Mouse (Mus musculus) testis, postnatal 14 days (tissue): ENCODE data around the gene Lyrm9.

Experiments
- DNase-seq: peaks from one replicate; pipeline ENCODE4 v3.0.0; 2021; ENCODE audit warnings: low spot score

Gene Lyrm9

DNA sequence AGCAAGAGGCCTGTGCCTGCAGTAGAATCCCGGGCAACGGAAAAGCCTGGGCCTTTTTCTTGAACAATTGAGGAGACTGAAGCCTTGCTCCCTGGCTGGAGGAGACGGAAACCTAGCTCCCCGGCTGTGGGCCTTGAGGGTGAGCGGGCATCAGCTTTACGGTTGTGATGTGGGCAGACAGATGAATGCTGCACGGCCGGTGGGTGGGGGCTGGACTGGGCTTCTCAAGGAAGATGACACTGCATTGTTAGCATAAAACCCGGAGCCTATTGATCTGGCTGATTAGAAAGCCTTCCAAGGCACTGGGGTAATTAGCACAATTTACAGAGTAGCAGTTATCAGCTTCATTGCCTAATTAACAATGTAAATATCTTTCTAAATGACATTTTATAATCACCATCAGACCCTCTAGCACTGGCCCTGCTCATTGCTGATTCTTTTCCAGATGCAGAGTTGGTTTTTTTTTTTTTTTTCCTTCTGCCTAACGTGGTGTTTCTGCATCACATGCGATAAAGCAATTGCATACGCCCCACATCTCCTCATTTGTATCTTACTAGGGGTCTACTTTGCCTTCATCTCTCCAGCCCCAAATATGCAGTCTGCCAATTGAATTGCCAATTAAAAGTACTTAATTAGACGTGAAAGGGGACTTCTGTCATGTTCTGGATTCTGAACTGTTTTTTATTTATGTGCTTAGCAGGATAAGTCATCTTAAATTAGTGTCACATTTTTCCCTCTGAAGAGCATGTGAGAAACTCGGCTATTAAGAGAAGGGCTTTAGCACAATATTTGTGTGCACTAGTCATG lies 10.2 kb upstream of the Lyrm9 start:
- no peak for DNase-seq

DNA sequence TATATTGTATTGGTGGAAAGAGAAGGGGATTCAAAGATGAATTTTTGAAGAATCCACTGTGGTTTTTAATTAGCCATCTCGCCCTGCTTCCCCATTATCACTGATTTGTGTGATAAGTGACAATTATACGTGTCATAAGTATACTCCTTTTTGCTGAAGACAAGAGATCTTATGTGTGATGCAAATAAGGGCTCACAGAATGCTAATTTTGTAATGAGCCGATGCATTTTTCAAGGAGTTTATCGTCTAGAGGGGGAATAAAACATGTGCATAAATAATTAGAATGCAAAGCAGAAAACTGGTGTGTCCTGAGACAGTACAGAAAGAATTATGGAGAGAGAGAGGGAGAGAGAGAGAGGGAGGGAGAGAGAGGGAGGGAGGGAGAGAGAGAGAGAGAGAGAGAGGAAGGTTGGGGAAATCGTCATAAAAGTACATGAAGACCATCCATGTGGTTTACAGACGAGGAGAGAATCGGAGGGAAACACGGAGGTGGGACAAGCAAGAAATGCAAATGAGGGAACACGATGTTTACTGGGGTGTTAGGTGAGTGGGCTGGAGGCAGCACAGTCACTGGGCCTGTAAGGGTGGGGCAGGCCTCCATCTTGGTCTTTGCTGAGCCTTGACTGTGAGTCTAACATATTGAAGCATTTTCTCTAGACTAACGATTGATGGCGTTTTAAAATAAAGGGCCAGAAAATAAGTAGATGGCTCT lies 8.9 kb upstream of the Lyrm9 start:
- DNase-seq: no peak

GRCm38 (mm10) chr11:78820337-78821000 lies 5.9 kb upstream of the Lyrm9 start:
- no peak for DNase-seq

DNA sequence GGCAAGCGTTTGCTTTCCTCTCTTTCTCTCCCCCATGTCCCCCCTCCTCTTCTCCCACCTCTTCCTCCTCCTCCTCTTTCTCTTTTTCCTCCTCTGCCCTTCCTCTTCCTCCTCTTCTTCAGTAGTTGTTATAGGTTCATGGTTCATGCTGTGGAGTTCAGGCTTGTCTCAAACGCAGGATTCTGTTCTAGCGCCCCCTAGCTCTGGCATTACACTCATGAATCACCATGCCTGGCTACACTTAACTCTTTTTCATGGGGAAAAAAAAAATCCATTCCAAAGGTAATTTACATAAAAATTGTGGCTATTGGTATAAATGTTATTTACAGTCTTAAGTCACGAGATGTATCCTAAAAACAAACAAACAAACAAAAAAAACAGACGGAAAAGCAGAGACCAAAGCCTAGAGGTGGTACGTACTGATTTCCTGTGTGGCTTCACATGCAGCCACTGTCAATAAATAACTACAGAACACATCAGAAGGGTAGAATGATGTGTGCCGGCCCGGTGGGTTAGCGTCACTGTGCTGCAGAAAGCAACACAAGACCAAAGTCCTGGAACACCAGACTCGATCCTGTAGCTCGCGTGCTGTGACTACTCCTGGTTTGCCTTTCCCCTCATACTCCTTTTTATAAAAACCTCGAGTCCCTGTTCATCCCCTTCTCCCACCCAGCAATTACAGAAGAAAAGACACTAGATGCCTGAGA lies 3.4 kb upstream of the Lyrm9 start:
- DNase-seq: no peak

DNA sequence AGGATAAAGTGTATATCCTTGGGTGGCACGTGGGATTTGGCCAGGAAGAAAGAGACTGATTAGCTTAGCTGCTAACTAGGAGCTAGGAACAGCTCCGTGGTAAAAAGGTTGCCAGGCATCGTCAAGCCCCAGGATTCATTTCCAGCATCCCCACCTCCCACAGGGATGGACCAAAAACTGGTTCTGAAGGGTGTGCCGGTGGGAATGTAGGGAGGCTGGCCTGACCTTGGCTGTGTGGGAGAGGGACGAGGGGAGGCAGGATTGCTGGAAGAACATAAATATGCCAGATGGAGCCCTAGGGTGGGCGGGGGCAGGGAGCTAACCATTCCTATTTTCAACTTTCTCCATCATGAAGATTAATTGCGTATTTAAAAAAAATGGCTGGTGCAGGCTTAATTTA lies 1.2 kb downstream of the Lyrm9 start:
- peak; percentile 51 for DNase-seq

GRCm38 (mm10) chr11:78828386-78828785 lies 2.0 kb downstream of the Lyrm9 start:
- DNase-seq: no peak

- peak; percentile 33 for DNase-seq
Observed at GRCm38 (mm10) chr11:78829373-78829772, 3.0 kb downstream of the Lyrm9 start.

DNA sequence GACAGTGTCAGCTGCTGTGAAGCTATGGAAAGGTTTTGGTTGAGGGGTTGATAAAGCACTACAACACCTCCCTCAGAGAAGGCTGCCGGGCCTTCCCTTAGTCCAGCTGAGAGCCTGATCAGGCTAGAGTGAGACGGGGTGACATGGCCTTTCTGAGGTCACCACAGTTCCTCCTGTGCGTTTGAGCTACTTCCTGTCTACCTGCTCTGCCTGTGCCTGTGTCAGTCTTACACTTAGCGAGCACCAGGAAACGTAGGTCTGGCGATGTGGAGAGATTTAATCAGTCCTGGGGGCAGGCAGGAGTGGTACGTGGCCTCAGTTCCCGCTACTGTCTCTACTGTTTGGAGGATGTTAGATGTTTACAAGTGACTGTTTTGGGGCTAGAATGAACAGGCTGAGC lies 3.8 kb downstream of the Lyrm9 start:
- no peak for DNase-seq

- DNase-seq: no peak
Observed at GRCm38 (mm10) chr11:78831716-78832115, 5.3 kb downstream of the Lyrm9 start.

DNA sequence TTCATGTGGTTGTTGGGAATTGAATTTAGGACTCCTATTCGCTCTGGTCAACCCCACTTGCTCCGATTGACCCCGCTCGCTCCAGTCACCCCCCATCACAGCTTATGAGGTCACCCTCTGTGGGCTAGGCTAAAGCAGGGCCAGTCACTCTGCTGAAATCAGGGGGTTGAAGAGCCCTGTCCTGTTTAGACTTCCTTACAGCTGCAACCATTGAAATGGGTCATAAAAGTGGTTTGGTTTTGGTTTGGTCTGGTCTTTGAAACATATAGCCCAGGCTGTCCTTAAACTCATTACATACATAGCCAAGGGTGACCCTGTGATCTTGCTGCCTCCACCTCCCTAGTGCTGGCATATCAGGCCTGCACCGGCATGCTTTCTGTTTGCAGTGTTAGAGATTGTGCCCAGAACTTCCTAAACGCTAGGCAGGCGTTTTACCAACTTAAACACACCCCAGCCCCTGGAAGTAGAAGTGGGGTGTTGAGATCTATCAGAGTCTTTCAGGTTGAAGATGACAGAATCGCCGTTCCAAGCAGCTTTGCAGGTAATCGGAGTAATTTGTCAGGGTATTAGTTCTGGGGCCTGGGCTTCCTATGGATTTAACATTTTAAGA lies 5.8 kb downstream of the Lyrm9 start:
- no peak for DNase-seq

GRCm38 (mm10) chr11:78832816-78833314 lies 6.5 kb downstream of the Lyrm9 start:
- no peak for DNase-seq

DNA sequence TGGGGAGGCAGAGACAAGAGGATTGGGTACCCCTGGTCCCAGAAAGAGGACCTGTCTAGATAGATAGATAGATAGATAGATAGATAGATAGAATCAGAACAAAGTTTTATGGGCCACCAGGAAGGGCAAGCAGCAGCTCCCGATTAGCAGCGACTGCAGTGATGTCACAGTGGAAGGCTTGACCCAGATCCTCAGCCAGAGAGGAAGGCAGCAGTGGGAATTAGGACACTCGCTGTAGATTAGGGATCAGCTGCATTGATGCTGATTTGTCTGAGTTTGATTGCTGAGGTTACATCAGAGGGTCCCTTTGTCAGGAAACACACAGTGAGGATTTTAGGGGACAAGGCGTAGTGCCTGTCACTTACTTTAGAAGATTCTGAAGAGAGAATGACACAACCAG lies 10.1 kb downstream of the Lyrm9 start:
- no peak for DNase-seq

GRCm38 (mm10) chr11:78837989-78838388 lies 11.6 kb downstream of the Lyrm9 start:
- DNase-seq: peak; percentile 49

DNA sequence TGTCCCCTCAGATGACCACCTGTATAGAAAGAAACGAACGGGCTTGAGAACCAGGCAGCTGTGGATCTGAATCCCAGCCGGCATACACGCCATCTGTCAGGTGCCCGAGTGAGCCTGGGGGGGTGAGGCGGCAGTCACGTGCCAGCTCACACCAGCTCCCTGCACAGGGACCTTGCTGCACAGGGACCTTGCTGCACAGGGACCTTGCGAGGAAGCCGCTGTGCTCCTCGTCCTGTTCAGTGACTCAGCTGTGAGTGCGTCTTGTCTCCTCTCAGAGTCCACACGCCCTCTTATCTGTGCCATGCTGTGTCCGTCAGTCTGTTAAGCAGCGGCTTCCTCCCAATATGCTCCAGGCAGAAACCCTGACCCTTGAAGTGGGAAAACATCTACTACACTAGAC lies 13.1 kb downstream of the Lyrm9 start:
- DNase-seq: no peak

DNA sequence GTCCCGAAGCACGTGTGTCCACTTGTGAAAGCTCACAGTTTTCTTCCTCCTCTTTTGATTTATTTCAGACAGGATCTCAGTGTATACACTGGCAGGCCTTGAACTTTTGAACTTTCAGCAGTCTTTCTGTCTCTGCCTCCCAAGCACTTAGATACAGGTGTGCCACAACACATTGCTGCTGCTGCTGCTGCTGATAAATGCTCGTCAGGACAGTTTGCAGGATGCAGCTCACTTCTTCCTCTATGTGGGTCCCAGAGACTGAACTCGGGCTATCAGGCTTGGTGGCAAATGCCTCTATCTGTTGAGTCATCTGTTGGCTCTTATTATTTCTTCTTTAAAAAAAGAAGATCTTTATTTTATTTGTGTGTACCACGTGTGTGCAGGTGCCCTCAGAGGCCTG lies 13.8 kb downstream of the Lyrm9 start:
- no peak for DNase-seq

DNA sequence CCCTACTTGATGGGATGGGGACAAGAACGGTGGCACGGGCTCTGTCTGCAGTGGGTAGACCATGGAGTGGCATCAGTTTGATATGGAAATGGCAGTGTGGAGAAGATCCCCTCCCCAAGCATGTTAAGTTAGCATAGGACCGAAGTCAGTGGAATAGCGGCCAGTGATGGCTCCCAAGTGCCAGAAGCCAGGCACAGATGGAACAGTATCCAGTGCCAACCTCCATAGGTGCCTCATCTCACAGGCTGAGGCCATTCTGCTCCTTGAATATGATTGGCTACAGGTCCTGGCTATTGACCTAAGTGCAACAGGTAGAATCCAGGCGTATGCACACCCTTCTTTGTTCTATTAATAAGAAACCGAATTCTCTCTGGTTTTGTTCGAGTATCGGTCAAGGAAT lies 15.6 kb downstream of the Lyrm9 start:
- DNase-seq: no peak

GRCm38 (mm10) chr11:78846620-78847019 lies 20.2 kb downstream of the Lyrm9 start:
- DNase-seq: no peak

- no peak for DNase-seq
Observed at GRCm38 (mm10) chr11:78847884-78848848, 21.8 kb downstream of the Lyrm9 start.

DNA sequence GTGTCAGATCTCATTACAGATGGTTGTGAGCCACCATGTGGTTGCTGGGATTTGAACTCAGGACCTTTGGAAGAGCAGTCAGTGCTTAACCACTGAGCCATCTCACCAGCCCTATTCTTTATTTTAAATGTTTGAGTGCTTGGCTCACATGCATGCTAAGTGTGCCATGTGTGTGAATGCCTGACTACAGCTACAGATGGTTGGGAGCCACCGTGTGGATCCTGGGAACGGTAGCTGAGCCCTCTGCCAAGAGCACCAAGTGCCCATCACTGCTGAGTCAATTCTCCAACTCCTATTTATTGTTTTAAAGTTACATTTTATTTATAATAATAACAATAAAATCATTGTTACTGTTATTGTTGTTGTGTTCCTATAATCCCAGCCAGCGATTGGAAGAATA lies 23.5 kb downstream of the Lyrm9 start:
- DNase-seq: no peak

- no peak for DNase-seq
Observed at GRCm38 (mm10) chr11:78851216-78851870, 25.0 kb downstream of the Lyrm9 start.
